Mouse (Mus musculus) thymus, postnatal 4 days (tissue): ENCODE measurements around the gene Kcns1.
"Not testable (repeated sequence)": the region's sequence is repeated elsewhere in the genome, so short reads cannot be mapped to it uniquely, and the experiment has no call there.

ENCODE experiments used
- DNase-seq: peaks from one replicate; pipeline ENCODE4 v3.0.0; 2021

Gene Kcns1

DNA sequence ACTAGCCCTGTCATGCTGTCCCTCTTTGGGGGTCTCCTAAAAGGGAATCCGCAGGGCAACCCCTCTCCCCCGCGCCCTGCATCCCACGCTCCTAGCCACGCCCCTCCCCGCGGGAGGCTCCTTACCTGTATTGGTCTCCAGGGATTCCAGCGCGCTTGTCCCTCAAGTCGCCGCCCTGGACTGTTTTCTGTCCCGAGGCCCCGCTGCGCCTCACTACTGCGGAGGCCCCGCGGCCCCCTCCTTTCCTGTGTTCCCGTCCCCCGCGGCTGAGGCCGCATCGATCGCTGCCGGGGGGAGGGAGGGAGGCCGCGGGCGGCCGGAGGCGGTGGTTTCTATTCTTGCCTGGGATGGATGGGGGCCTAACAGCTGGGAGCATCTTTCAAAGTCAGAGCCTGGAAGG is at the start of gene Kcns1:
Gene Kcns1, minus strand, starts transcription at position 212 of the 400 bp plus-strand sequence.
- peak; percentile 26 for DNase-seq

GRCm38 (mm10) chr2:164219295-164219694 is 48.4 kb upstream of the Kcns1 start:
- no peak for DNase-seq

GRCm38 (mm10) chr2:164212711-164213110 is 41.8 kb upstream of the Kcns1 start:
- no peak for DNase-seq

GRCm38 (mm10) chr2:164210892-164211291 is 40.0 kb upstream of the Kcns1 start:
- no peak for DNase-seq

DNA sequence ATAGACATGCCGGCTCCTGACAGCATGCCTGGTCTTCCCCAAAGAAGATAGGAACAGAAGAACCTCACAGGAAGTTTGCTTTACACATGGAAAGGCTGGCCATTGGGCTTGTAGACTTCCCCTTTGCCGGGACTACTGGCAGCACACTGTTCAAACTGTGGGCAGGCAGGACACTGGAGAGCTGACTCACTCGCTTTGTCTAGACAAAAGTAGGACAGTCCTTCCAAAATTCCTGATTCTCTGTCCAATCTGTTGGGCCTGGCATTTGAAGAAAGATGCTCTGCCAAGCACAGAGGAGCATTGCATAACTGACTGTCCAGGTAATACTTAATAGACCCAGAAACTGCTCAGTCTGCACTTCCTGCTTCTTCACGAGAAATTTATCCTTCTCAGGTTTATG is 35.8 kb upstream of the Kcns1 start:
- no peak for DNase-seq

GRCm38 (mm10) chr2:164206011-164206410 is 35.1 kb upstream of the Kcns1 start:
- DNase-seq = not testable (repeated sequence)

DNA sequence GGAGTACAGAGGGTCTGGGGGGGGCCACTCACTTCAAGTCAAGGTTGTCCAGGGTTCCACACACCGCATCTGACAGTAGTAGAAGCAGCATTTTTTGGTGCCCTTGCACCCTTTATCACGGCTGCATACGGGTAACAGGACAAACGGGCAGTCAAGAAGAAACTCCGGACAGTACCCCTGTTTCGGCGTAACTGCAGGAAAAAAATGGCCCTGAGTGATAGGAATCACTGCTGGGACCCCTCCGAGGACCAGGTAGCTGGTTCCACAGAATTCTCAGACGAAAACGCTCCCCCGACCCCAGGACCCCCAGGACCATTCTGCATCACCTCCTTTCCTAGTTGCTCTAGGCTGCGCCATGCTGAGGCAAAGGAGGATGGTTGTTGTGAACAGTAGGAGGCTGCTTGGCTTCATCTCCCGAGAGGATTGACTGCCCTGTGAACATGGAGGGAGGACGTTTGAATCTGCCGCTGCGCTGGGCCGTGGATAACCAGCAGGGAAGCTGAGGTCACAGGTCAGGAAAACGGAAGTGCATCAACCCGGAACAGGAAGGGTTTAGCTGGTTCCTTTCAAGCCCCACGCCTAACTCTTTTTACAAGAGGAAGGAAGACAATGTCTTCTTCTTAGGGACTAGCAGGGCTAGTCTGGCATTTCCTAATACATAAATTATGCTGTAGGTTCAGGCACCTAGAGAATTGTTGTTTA is 28.9 kb upstream of the Kcns1 start, which contains the start of gene Wfdc15a:
Gene Wfdc15a, minus strand, starts transcription at position 505 of the 702 bp plus-strand sequence.
- no peak for DNase-seq

GRCm38 (mm10) chr2:164196700-164196990 is 25.7 kb upstream of the Kcns1 start:
- DNase-seq = no peak

GRCm38 (mm10) chr2:164195971-164196699 is 25.2 kb upstream of the Kcns1 start:
- DNase-seq = no peak

DNA sequence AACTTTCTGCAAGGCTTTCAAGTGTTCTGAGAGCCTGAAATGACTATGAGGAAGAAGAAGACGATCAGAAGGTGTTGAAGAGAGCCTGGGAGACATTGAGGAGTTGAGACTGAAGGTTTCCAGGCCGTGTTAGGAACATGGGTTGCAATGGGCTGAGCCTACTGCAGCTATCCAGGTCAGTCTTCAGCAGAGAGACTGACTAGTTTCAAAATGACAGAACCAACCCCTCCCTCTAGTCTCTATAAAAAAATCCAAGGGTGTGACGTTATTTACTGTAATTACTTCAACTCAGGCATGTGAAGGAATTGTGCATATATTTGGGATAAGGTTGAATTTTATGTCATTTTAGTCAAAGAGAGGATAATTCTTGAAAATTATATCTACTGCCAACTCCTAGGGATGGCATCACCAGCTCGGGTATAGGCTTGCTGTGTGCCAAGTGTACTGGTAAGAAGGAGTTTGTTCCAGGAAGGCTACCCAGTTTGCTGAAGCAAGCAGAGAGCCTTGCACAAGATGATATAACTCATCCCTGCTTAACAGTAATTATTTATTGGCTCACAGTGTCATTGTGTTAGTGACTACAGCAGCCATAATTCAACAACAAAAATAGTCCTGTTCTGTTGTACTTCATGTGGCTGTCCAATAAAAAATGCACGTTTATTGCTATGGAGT is 24.2 kb upstream of the Kcns1 start:
- no peak for DNase-seq

- no peak for DNase-seq
Observed at GRCm38 (mm10) chr2:164192279-164192678, 21.4 kb upstream of the Kcns1 start.

DNA sequence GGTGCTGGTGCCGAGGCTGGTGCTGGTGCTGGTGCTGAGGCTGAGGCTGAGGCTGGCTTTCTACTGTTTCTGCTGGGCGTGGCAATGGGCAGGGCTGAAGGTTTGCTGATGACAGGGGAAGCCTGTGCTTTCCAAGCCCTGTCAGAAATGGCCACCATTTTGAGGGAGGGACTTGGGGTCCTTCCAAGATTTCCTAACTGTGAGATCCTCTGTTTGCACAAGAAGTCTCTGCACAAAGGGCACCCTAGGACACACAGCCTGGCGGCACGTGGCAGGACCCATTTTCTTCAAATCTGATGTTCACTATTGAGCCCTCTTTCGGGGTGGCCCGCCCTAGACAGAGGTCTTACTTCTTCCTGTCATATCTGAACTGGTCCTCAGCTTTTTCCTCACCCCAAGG is 19.7 kb upstream of the Kcns1 start, which contains the start of gene Wfdc12:
Gene Wfdc12, minus strand, starts transcription at position 33 of the 400 bp plus-strand sequence.
- DNase-seq = no peak

- peak; percentile 44 for DNase-seq
Observed at GRCm38 (mm10) chr2:164188722-164189121, 17.8 kb upstream of the Kcns1 start.

- no peak for DNase-seq
Observed at GRCm38 (mm10) chr2:164184145-164184719, 13.3 kb upstream of the Kcns1 start.

- DNase-seq = no peak
Observed at GRCm38 (mm10) chr2:164183340-164183739, 12.4 kb upstream of the Kcns1 start.

DNA sequence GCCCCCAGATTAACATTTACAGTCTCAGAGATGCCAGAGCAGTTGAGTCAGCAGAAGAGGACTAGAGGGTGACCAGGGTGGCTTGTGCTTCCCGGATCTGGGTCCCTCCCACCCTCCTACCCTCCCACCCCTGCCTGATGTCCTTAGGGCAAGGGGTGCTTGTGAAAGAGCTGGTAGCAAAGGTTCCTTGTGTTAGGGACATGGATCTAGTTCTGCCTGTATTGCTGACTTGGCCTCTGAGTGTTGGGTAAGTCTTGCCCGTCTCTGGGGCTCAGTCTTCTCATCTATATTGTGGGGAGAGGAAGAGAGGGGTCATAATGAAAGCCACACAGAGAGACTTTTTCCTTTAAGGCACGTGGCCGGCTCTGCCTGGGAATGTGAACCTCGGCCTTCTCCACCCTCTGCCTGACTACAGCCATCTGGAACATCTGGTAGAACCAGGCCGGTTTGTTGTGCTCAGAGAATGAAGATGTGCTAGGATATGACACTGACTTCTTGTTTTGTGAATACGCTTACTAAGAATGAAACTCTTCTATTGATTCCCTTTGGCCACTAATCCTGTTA is 11.9 kb upstream of the Kcns1 start, which contains the start of gene Wfdc5:
Gene Wfdc5, minus strand, starts transcription at position 51 of the 564 bp plus-strand sequence.
- DNase-seq = no peak

GRCm38 (mm10) chr2:164180770-164181169 is 9.9 kb upstream of the Kcns1 start:
- no peak for DNase-seq

- DNase-seq = peak; percentile 68
Observed at GRCm38 (mm10) chr2:164180124-164180523, 9.2 kb upstream of the Kcns1 start.

DNA sequence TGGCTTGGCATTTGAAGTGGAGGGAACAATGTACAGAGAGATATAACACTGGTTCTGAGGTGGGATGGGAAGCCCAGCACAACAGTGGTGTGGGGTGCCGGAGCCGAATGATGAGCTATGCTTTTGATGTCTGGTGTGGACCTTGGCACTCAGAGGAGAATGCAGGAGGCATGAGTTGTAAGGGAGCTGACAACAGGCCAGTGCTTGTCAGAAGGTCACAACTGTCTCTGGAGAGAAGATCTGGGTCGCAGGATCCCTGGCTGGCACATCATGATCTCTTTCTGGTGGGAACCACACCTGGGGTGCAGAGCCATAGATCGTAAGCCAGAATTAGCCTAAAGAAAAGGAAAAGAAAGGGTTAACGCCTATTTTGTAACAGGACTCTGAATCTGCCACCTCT is 6.9 kb upstream of the Kcns1 start:
- DNase-seq = no peak

- no peak for DNase-seq
Observed at GRCm38 (mm10) chr2:164175850-164176249, 4.9 kb upstream of the Kcns1 start.

DNA sequence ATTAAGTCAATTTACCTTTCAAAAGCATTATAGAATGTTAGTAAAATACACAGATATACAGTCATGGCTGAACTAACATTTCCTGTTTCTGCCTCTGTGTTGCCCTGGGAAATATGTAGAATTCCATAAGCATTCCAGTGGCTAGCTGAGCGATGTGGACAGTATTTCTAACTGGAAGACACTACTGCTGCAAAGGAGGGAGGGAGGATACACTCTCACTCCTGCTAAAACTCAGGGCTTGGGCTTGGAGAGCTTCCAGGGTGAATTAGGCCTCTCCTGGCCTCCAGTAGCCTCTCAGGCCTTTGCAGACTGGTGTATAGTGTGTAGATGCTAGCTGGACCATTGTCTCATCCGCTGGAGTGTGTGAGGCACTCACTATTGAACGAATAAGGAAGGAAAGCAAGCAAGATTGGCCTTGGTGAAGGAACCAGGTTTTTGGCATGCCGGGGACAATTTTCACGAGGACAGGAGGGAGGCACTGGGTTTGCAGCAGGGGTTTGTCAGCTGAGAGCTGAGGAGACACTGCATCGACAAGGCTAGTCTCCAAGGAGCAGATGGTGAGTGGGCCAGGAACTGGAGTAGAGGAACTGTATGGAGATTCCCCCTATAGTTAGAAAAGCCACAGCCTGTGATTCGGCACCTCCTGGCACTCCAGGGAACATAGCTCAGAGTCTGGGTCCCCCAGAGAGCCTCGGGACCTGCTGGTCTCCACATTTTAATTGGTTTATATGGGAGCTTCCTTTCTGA is 3.9 kb upstream of the Kcns1 start:
- no peak for DNase-seq

DNA sequence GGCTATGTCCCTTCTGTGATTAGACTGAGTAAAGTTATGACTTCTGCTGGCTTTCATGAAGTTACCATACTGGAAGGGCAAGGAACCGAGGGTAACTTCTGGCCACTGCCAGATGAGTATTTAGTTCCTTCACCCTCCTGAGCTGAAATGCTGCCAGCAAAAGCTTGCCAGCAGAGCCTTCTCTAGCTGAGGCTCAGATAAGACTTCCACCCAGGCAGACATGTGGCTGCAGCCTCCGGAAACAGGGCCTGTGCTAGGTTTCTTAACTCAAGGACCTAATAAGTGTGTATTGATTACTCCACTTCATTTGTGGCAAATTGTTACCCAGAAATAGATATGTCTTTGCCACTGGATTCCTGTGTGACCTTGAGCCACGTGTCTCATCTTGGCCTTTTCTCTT is 2.5 kb upstream of the Kcns1 start:
- no peak for DNase-seq
